Mouse (Mus musculus): Measurements from ENCODE around the gene Smu1.
"Not testable (repeated sequence)": the region's sequence is repeated elsewhere in the genome, so short reads cannot be mapped to it uniquely, and the experiment has no call there.

- not testable (repeated sequence) for TF ChIP-seq POLR2A (IDR thresholded peaks at IDR 0.05; ENCODE audit: borderline replicate concordance, control insufficient read depth, low read depth, low read length); CTCF (IDR thresholded peaks at IDR 0.05; ENCODE audit: control insufficient read depth, insufficient read depth, low read length)
These were observed 41.3 kb upstream of the Smu1 start for GRCm38 (mm10) chr4:40798833-40799555.

All from bone marrow, adult 2 months (tissue).